Mouse (Mus musculus) liver, embryonic 16.5 days (tissue): ENCODE data around the gene Efr3b. TPM values are rescaled to one million over a fixed set of nuclear protein-coding genes. Genes with fewer than 3 reads are reported as not detected.

Experiments
- ATAC-seq: fragments of 200-750 bp; cut with Nextera tagmentation; 2 replicates; pipeline ENCODE4 v1.8.0; 2017; ENCODE audit warnings: low read depth, mild to moderate bottlenecking, moderate number of reproducible peaks, moderate library complexity
- H3K27ac ChIP-seq: fragments of 300-500 bp; sonication (generic); 2 replicates; pipeline ENCODE4 v1.5.1; 2014; ENCODE audit warnings: mild to moderate bottlenecking, low read length
- H3K27me3 ChIP-seq: fragments of 300-500 bp; sonication (generic); 2 replicates; pipeline ENCODE4 v1.6.1; 2014; ENCODE audit warnings: low read depth, low read length, mixed read lengths; ENCODE audit not compliant: control insufficient read depth, insufficient read depth
- H3K36me3 ChIP-seq: fragments of 300-500 bp; sonication (generic); 2 replicates; pipeline ENCODE4 v1.6.1; 2014; ENCODE audit warnings: mild to moderate bottlenecking; ENCODE audit not compliant: control insufficient read depth, insufficient read depth
- H3K4me1 ChIP-seq: fragments of 300-500 bp; sonication (generic); 2 replicates; pipeline ENCODE4 v1.6.1; 2014; ENCODE audit warnings: low read depth, low read length, mixed read lengths; ENCODE audit not compliant: control insufficient read depth
- H3K4me2 ChIP-seq: fragments of 300-500 bp; sonication (generic); 2 replicates; pipeline ENCODE4 v1.6.1; 2014; ENCODE audit warnings: low read depth, low read length, mixed read lengths
- H3K4me3 ChIP-seq: fragments of 300-500 bp; sonication (generic); 2 replicates; pipeline ENCODE4 v1.5.1; 2014; ENCODE audit warnings: low read depth, mild to moderate bottlenecking, low read length
- H3K9ac ChIP-seq: fragments of 300-500 bp; sonication (generic); 2 replicates; pipeline ENCODE4 v1.6.1; 2014; ENCODE audit warnings: low read depth, low read length
- H3K9me3 ChIP-seq: fragments of 300-500 bp; sonication (generic); replicated peaks from 2 replicates; pipeline ENCODE4 v1.6.1; 2016; ENCODE audit warnings: low read length; ENCODE audit not compliant: control insufficient read depth
- WGBS: fragments of 180-500 bp; shearing (Covaris S2); extraction: QIAGEN DNeasy Blood & Tissue Kit; methylation state at CpG from one replicate; pipeline ENCODE4 v1.1.7; 2014; ENCODE audit not compliant: insufficient replicate concordance; 5-methylcytosine and 5-hydroxymethylcytosine counted together
- polyA plus RNA-seq: library from polyadenylated mRNA; unstranded; fragments of >200 nt; fragmentation: Nextera tagmentation; extraction: Ambion mirVana; gene quantifications from 2 replicates; pipeline ENCODE4 v1.2.1, GENCODE M21; 2015

The Efr3b gene
- polyA plus RNA-seq, 1 experiment from 2014 or later, result 0.08 TPM

GRCm38 (mm10) chr12:4007181-4007580 is 31.5 kb downstream of the Efr3b start:
- Histone ChIP-seq H3K27me3 (no peaks in the 10 kb centered on the region), H3K27ac (no peak overlapping the region), H3K4me2 (no peak overlapping the region), H3K9me3 (no peaks in the 10 kb centered on the region), H3K9ac (no peak overlapping the region), H3K4me3 (no peak overlapping the region), H3K4me1 (no peaks in the 10 kb centered on the region), H3K36me3 (no peaks in the 10 kb centered on the region)
- WGBS, result 46% methylated on average over 4 of the region's 4 CpGs
- no peak for ATAC-seq

DNA sequence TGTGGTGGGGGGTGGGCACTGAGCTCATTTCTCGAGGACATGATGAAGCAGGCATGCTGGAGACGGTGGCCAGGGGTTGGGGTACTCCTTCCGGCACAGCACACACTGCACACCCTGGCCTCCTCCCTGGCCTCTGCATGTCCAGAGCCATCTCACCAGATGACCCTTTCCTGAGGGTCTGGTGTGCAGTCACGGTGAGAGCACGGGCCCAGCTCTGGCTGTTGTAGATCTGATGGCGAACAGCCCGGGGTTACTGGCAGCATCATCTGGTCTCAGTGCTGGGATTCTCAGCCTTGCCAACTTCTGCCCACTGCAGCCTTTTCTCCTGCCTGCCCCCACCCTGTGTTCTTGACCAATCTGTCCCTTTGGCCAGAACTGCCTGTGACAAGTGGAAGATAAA is 32.6 kb downstream of the Efr3b start:
- no peak overlapping the region for H3K4me3 ChIP-seq
- WGBS, result 75% methylated on average over 7 of the region's 7 CpGs
- no peak overlapping the region for H3K27ac ChIP-seq
- H3K9ac ChIP-seq, result no peak overlapping the region
- no peaks in the 10 kb centered on the region for H3K9me3 ChIP-seq
- ATAC-seq, result no peak
- H3K4me1 ChIP-seq, result no peaks in the 10 kb centered on the region
- no peaks in the 10 kb centered on the region for H3K36me3 ChIP-seq
- no peaks in the 10 kb centered on the region for H3K27me3 ChIP-seq
- no peak overlapping the region for H3K4me2 ChIP-seq

DNA sequence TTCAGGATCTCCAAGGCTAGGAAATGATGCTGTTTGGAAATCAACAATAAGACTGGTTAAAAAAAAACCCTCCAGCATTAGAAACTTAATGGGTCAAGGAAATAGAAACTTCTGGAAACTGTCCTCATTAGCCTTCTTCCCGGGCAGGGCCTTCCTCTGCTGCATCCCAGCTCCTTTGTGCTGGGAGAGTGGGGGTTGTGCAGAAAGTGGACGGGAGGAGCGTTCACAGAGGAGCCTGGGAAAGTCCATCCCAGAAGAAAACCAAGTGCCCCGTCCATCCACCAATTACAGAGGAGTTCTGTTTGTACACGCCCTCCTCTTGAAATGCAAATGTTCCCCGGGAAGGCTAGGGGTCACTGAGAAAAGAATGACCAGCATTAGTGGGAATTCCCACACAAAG is 34.1 kb downstream of the Efr3b start:
- H3K9ac ChIP-seq, result no peak overlapping the region
- H3K4me3 ChIP-seq, result no peak overlapping the region
- no peak overlapping the region for H3K4me2 ChIP-seq
- H3K36me3 ChIP-seq, result no peaks in the 10 kb centered on the region
- ATAC-seq, result no peak
- 24% methylated on average over 6 of the region's 6 CpGs for WGBS
- H3K27me3 ChIP-seq, result no peaks in the 10 kb centered on the region
- H3K4me1 ChIP-seq, result no peaks in the 10 kb centered on the region
- no peaks in the 10 kb centered on the region for H3K9me3 ChIP-seq
- H3K27ac ChIP-seq, result no peak overlapping the region

GRCm38 (mm10) chr12:4000406-4000805 is 38.3 kb downstream of the Efr3b start:
- no peak overlapping the region for H3K27ac ChIP-seq
- no peaks in the 10 kb centered on the region for H3K4me1 ChIP-seq
- H3K27me3 ChIP-seq, result no peaks in the 10 kb centered on the region
- no peak overlapping the region for H3K9ac ChIP-seq
- no peak overlapping the region for H3K4me3 ChIP-seq
- H3K36me3 ChIP-seq, result no peaks in the 10 kb centered on the region
- no peak for ATAC-seq
- WGBS, result 75% methylated on average over 5 of the region's 5 CpGs
- no peak overlapping the region for H3K4me2 ChIP-seq
- no peaks in the 10 kb centered on the region for H3K9me3 ChIP-seq

DNA sequence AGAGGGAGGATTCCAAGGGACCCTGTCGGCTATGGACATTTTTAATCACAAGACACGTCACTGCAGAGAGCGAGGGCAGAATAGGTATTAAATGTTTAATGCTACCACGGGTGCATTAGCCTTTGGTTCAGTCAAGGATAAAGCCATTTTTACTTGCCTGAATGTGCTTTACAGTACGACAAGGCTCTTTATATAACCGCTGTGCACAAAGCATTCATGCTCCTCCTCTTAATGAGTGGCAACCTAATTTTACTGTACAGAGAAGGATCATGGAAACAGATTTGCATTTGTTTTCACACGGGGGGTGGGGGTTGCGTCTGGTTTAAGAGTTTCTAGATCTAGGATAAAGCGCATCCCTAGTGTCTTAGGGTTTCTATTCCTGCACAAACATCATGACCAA is 42.0 kb downstream of the Efr3b start:
- Histone ChIP-seq H3K4me3 (no peak overlapping the region), H3K4me2 (no peak overlapping the region), H3K4me1 (no peaks in the 10 kb centered on the region), H3K36me3 (no peaks in the 10 kb centered on the region), H3K9ac (no peak overlapping the region), H3K9me3 (no peaks in the 10 kb centered on the region), H3K27ac (no peak overlapping the region), H3K27me3 (no peaks in the 10 kb centered on the region)
- no peak for ATAC-seq
- WGBS, result 62% methylated on average over 9 of the region's 9 CpGs

DNA sequence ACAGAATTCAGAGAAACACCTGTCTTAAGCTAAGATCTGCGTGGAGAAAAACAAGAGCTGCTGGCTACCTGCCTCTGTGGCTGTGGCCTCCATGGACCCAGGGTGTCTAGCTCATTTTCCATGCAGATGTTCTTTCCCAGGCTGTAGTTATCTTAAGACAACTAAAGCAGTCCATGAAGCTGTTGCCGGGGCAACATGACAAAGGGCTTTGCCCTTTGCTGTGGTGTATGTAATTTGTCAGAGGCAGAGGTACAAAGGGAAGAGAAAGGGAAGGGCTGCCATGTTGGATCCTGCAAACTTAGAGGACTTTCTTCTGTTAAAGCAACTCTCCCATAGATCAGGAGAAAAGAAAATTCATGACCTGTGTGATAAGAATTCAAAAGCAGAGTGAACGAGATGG is 47.7 kb downstream of the Efr3b start:
- Histone ChIP-seq H3K4me3 (no peak overlapping the region), H3K36me3 (no peaks in the 10 kb centered on the region), H3K9ac (no peak overlapping the region), H3K4me2 (no peak overlapping the region), H3K9me3 (no peaks in the 10 kb centered on the region), H3K27me3 (no peaks in the 10 kb centered on the region), H3K27ac (no peak overlapping the region), H3K4me1 (no peaks in the 10 kb centered on the region)
- no peak for ATAC-seq
- WGBS, result 73% methylated on average over 3 of the region's 3 CpGs

DNA sequence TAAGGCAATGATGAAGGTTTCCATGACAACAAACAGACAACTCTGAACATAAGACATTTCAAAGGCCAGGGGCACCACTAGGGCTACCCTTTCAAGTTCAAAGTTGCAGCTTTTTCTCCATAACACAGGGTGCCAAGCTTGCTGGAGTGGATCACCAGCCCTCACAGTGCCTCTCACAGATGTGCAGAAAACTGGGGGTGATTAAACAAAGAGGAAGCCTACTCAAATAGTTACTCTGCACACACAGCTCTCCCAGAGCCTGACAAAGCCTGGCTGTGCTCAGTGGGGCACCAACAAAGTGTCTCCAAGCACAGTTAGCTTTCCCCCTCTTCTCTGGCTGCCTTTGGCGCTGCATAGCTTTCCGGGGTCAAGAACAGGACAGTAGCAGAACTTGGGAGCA is 48.8 kb downstream of the Efr3b start:
- Histone ChIP-seq H3K9me3 (no peaks in the 10 kb centered on the region), H3K4me2 (no peak overlapping the region), H3K27ac (no peak overlapping the region), H3K27me3 (no peaks in the 10 kb centered on the region), H3K9ac (no peak overlapping the region), H3K36me3 (no peaks in the 10 kb centered on the region), H3K4me3 (no peak overlapping the region), H3K4me1 (no peaks in the 10 kb centered on the region)
- no peak for ATAC-seq
- WGBS, result 32% methylated on average over 2 of the region's 2 CpGs

DNA sequence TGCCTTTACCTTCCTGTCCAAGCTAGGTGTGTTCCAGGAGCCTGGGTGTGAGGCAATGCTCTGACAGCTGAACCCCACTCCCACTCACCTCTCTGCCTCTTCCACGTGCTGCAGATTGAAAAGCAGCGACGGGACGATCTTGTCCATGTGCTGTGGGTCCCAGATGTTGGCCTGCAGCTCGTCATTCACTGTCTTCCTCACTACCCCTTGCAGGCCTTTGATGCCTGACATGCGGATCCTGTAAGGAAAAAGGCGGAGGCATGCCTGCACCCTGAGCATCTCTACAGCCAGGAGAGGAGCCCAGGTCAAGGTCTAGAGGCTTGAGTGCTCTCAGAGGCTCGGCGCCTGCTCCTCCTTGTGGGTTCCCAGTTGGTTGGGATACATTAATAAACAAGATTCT is 54.3 kb downstream of the Efr3b start:
- Histone ChIP-seq H3K27me3 (peaks cover 9% of the 10 kb centered on the region), H3K4me2 (no peak overlapping the region), H3K27ac (no peak overlapping the region), H3K9ac (no peak overlapping the region), H3K4me1 (peaks cover 5% of the 10 kb centered on the region), H3K36me3 (no peaks in the 10 kb centered on the region), H3K9me3 (no peaks in the 10 kb centered on the region), H3K4me3 (no peak overlapping the region)
- ATAC-seq, result no peak
- 60% methylated on average over 9 of the region's 9 CpGs for WGBS

- Histone ChIP-seq H3K4me1 (peaks cover 5% of the 10 kb centered on the region), H3K36me3 (no peaks in the 10 kb centered on the region), H3K27ac (no peak overlapping the region), H3K4me3 (no peak overlapping the region), H3K27me3 (peaks cover 9% of the 10 kb centered on the region), H3K9ac (no peak overlapping the region), H3K4me2 (no peak overlapping the region), H3K9me3 (no peaks in the 10 kb centered on the region)
- no peak for ATAC-seq
- WGBS, result 0% methylated on average over 1 of the region's 1 CpGs
Observed at GRCm38 (mm10) chr12:3983736-3984135, 55.0 kb downstream of the Efr3b start.

DNA sequence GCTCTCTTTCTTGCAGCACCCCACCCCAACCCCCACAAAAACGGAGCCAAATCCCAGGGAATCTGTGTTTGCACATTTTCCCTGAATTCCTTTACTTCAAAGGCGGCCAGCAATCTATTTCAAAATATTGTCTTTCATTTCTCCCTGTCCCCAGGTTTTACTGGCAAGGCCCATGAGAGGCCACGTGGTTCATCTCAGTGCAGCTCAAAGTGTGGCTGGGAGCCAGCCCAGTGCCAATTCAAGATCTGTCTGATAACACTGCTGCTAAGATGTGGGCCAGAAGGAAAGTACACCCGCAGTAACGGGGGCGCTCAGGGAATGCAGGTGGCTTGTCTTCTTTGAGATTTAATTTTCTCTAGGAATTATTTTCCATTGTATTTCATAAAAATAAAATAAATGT is 56.5 kb downstream of the Efr3b start:
- Histone ChIP-seq H3K4me3 (no peak overlapping the region; the same call in 1 of the 2 replicates), H3K36me3 (no peaks in the 10 kb centered on the region), H3K4me2 (peak overlapping the region; percentile 66), H3K27ac (no peak overlapping the region), H3K4me1 (peaks cover 5% of the 10 kb centered on the region), H3K9ac (no peak overlapping the region), H3K9me3 (no peaks in the 10 kb centered on the region), H3K27me3 (peaks cover 9% of the 10 kb centered on the region)
- no peak for ATAC-seq
- 18% methylated on average over 6 of the region's 6 CpGs for WGBS
